Mouse (Mus musculus): ENCODE data around the gene Ccdc169. TPM values are rescaled to one million over a fixed set of nuclear protein-coding genes. Genes with fewer than 3 reads are reported as not detected.

The Ccdc169 gene
- total and polyA plus RNA-seq, 3 experiments: 0.19 TPM; not detected in 2

GRCm38 (mm10) chr3:55095968-55096654 lies 41.0 kb upstream of the Ccdc169 start:
- Histone ChIP-seq H3K4me1 (ENCODE audit: control insufficient read depth in 1 of 2, insufficient read depth in 2 of 2, low read length in 2 of 2) (no peaks in the 10 kb centered on the region), H3K36me3 (ENCODE audit: control insufficient read depth in 1 of 2, insufficient read depth in 2 of 2, low read length in 2 of 2) (no peaks in the 10 kb centered on the region), H3K9ac (ENCODE audit: control insufficient read depth, low read depth, low read length, poor library complexity, severe bottlenecking) (no peak overlapping the region), H3K4me3 (ENCODE audit: control insufficient read depth in 1 of 2, insufficient read depth in 1 of 2, low read depth in 2 of 2, low read length in 2 of 2) (no peak overlapping the region), H3K79me2 (ENCODE audit: control insufficient read depth, insufficient read depth, low read length, poor library complexity) (no peaks in the 10 kb centered on the region), H3K9me3 (replicated peaks; ENCODE audit: insufficient read depth, low read length) (no peaks in the 10 kb centered on the region), H3K27ac (ENCODE audit: control insufficient read depth, low read depth, low read length) (no peak overlapping the region), H3K27me3 (ENCODE audit: control insufficient read depth in 1 of 2, insufficient read depth in 2 of 2, low read length in 2 of 2) (peaks cover 0 to 2% of the 10 kb centered on the region in 2 experiments; a peak in 3 of 4 replicates)
- no peak for DNase-seq (ENCODE audit: low read depth, low spot score)
- TF ChIP-seq ETS1 (IDR thresholded peaks at IDR 0.05; ENCODE audit: low read depth, low read length) (no peak), SIN3A (IDR thresholded peaks at IDR 0.05; ENCODE audit: low read length) (no peak), MAFK (IDR thresholded peaks at IDR 0.05; ENCODE audit: borderline replicate concordance, low read depth, low read length) (no peak), UBTF (IDR thresholded peaks at IDR 0.05; ENCODE audit: borderline replicate concordance, insufficient read depth, low read depth, low read length) (no peak), KAT2A (conservative IDR thresholded peaks at IDR 0.05; ENCODE audit: low read depth, low read length) (no peak), MXI1 (IDR thresholded peaks at IDR 0.05; ENCODE audit: low read depth, low read length) (no peak), HCFC1 (IDR thresholded peaks at IDR 0.05; ENCODE audit: low read depth, low read length) (peak; percentile 62; the same call in 1 of the 2 replicates), USF2 (IDR thresholded peaks at IDR 0.05; ENCODE audit: borderline replicate concordance in 1 of 2, insufficient read depth in 1 of 2, low read depth in 1 of 2, low read length in 2 of 2) (no peak)

DNA sequence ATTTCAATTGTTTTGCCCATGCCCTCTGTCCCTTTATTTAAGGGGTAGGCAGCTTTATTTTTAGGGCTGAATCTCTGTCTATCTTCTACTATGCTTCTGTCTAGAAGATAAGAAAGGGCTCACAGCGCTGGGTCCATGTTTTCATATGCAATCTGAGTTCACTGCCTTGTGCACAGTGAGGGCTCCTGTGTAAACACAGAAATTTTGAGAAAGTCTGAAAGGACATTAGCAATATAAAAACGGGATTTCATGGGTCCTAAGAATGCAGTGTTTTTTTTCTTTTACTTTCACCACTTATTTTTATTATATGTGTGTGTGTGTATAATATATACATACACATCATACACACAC lies 40.5 kb upstream of the Ccdc169 start:
- Histone ChIP-seq H3K9me3 (replicated peaks; ENCODE audit: insufficient read depth, low read length) (no peaks in the 10 kb centered on the region), H3K4me1 (ENCODE audit: control insufficient read depth in 1 of 2, insufficient read depth in 2 of 2, low read length in 2 of 2) (no peaks in the 10 kb centered on the region), H3K4me3 (ENCODE audit: control insufficient read depth in 1 of 2, insufficient read depth in 1 of 2, low read depth in 2 of 2, low read length in 2 of 2) (no peak overlapping the region), H3K27ac (ENCODE audit: control insufficient read depth, low read depth, low read length) (no peak overlapping the region), H3K9ac (ENCODE audit: control insufficient read depth, low read depth, low read length, poor library complexity, severe bottlenecking) (no peak overlapping the region), H3K27me3 (ENCODE audit: control insufficient read depth in 1 of 2, insufficient read depth in 2 of 2, low read length in 2 of 2) (peaks cover 0 to 2% of the 10 kb centered on the region in 2 experiments; a peak in 3 of 4 replicates), H3K36me3 (ENCODE audit: control insufficient read depth in 1 of 2, insufficient read depth in 2 of 2, low read length in 2 of 2) (no peaks in the 10 kb centered on the region), H3K79me2 (ENCODE audit: control insufficient read depth, insufficient read depth, low read length, poor library complexity) (no peaks in the 10 kb centered on the region)
- TF ChIP-seq POLR2AphosphoS2 (IDR thresholded peaks at IDR 0.05; ENCODE audit: low read length) (no peak), GABPA (IDR thresholded peaks at IDR 0.05; ENCODE audit: low read depth, low read length) (no peak), MYB (IDR thresholded peaks at IDR 0.05; ENCODE audit: low read depth, low read length) (no peak), KAT2A (conservative IDR thresholded peaks at IDR 0.05; ENCODE audit: low read depth, low read length) (no peak), CHD1 (IDR thresholded peaks at IDR 0.05; ENCODE audit: low read depth, low read length) (no peak), MAFK (IDR thresholded peaks at IDR 0.05; ENCODE audit: borderline replicate concordance, low read depth, low read length) (no peak), HCFC1 (IDR thresholded peaks at IDR 0.05; ENCODE audit: low read depth, low read length) (no peak), EP300 (IDR thresholded peaks at IDR 0.05; ENCODE audit: low read depth in 1 of 2, low read length in 2 of 2) (no peak), BHLHE40 (IDR thresholded peaks at IDR 0.05; ENCODE audit: borderline replicate concordance, low read depth, low read length) (no peak), ETS1 (IDR thresholded peaks at IDR 0.05; ENCODE audit: low read depth, low read length) (no peak), TAL1 (IDR thresholded peaks at IDR 0.05; ENCODE audit: low read length) (no peak), ZKSCAN1 (IDR thresholded peaks at IDR 0.05; ENCODE audit: low read depth, low read length) (no peak), ELF1 (IDR thresholded peaks at IDR 0.05; ENCODE audit: low read depth, low read length) (no peak), USF2 (IDR thresholded peaks at IDR 0.05; ENCODE audit: borderline replicate concordance in 1 of 2, insufficient read depth in 1 of 2, low read depth in 1 of 2, low read length in 2 of 2) (no peak), UBTF (IDR thresholded peaks at IDR 0.05; ENCODE audit: borderline replicate concordance, insufficient read depth, low read depth, low read length) (no peak), TBP (IDR thresholded peaks at IDR 0.05; ENCODE audit: low read depth, low read length) (no peak), MAZ (IDR thresholded peaks at IDR 0.05; ENCODE audit: low read depth, low read length) (no peak), USF1 (IDR thresholded peaks at IDR 0.05; ENCODE audit: low read depth, low read length) (no peak)
- DNase-seq (ENCODE audit: low read depth, low spot score): no peak

All from MEL (cell line).